Mouse (Mus musculus) liver, embryonic 15.5 days (tissue): Measurements from ENCODE around the gene Add3. TPM values are rescaled to one million over a fixed set of nuclear protein-coding genes. Genes with fewer than 3 reads are reported as not detected.

Source experiments
- ATAC-seq: fragments of 200-750 bp; cut with Nextera tagmentation; 2 replicates; pipeline ENCODE4 v1.8.0; 2017; ENCODE audit warnings: moderate number of reproducible peaks, mild to moderate bottlenecking, moderate library complexity; ENCODE audit not compliant: insufficient read depth
- H3K27ac ChIP-seq: fragments of 300-500 bp; sonication (generic); replicated peaks from 2 replicates; pipeline ENCODE4 v1.5.1; 2015; ENCODE audit warnings: mild to moderate bottlenecking, inconsistent platforms
- H3K27me3 ChIP-seq: fragments of 300-500 bp; sonication (generic); 2 replicates; pipeline ENCODE4 v1.6.1; 2015; ENCODE audit warnings: mild to moderate bottlenecking, inconsistent platforms
- H3K36me3 ChIP-seq: fragments of 300-500 bp; sonication (generic); replicated peaks from 2 replicates; pipeline ENCODE4 v1.6.1; 2015; ENCODE audit warnings: moderate library complexity, mild to moderate bottlenecking, inconsistent platforms
- H3K4me1 ChIP-seq: fragments of 300-500 bp; sonication (generic); replicated peaks from 2 replicates; pipeline ENCODE4 v1.6.1; 2015; ENCODE audit warnings: inconsistent platforms
- H3K4me2 ChIP-seq: fragments of 300-500 bp; sonication (generic); 2 replicates; pipeline ENCODE4 v1.6.1; 2015; ENCODE audit warnings: moderate library complexity, mild to moderate bottlenecking, inconsistent platforms
- H3K4me3 ChIP-seq: fragments of 300-500 bp; sonication (generic); replicated peaks from 2 replicates; pipeline ENCODE4 v1.5.1; 2015; ENCODE audit warnings: mild to moderate bottlenecking, inconsistent platforms
- H3K9ac ChIP-seq: fragments of 300-500 bp; sonication (generic); 2 replicates; pipeline ENCODE4 v1.6.1; 2015; ENCODE audit warnings: moderate library complexity, mild to moderate bottlenecking, inconsistent platforms
- H3K9me3 ChIP-seq: fragments of 300-500 bp; sonication (generic); replicated peaks from 2 replicates; pipeline ENCODE4 v1.6.1; 2016; ENCODE audit warnings: inconsistent platforms
- WGBS: fragments of 180-500 bp; shearing (Covaris S2); methylation state at CpG from one replicate; pipeline ENCODE4 v1.1.7; 2015; ENCODE audit warnings: mixed read lengths; ENCODE audit not compliant: insufficient replicate concordance; 5-methylcytosine and 5-hydroxymethylcytosine counted together
- polyA plus RNA-seq: library from polyadenylated mRNA; unstranded; fragments of >200 nt; fragmentation: Nextera tagmentation; extraction: Ambion mirVana; gene quantifications from 2 replicates; pipeline ENCODE4 v1.2.1, GENCODE M21; 2015

Gene Add3
- polyA plus RNA-seq, 1 experiment from 2014 or later, result 26.2 TPM

GRCm38 (mm10) chr19:53262061-53262460 is 121.8 kb downstream of the Add3 start:
- Histone ChIP-seq H3K4me3 (no peak overlapping the region), H3K9me3 (no peaks in the 10 kb centered on the region), H3K9ac (no peak overlapping the region), H3K4me1 (peaks cover 64% of the 10 kb centered on the region), H3K4me2 (no peak overlapping the region), H3K27me3 (peaks cover 64% of the 10 kb centered on the region), H3K27ac (no peak overlapping the region), H3K36me3 (no peaks in the 10 kb centered on the region)
- ATAC-seq, result no peak
- WGBS, result 77% methylated on average over 7 of the region's 7 CpGs

GRCm38 (mm10) chr19:53263859-53264733 is 123.9 kb downstream of the Add3 start:
- ATAC-seq, result no peak
- Histone ChIP-seq H3K9ac (no peak overlapping the region), H3K9me3 (no peaks in the 10 kb centered on the region), H3K4me3 (no peak overlapping the region), H3K36me3 (no peaks in the 10 kb centered on the region), H3K27me3 (peaks cover 76% of the 10 kb centered on the region), H3K4me1 (peaks cover 43% of the 10 kb centered on the region), H3K27ac (no peak overlapping the region), H3K4me2 (no peak overlapping the region; the same call in 1 of the 2 replicates)
- WGBS, result 22% methylated on average over 23 of the region's 23 CpGs

GRCm38 (mm10) chr19:53264821-53265727 is 124.8 kb downstream of the Add3 start:
- H3K27ac ChIP-seq, result no peak overlapping the region
- no peak overlapping the region for H3K4me2 ChIP-seq
- no peaks in the 10 kb centered on the region for H3K9me3 ChIP-seq
- peaks cover 84% of the 10 kb centered on the region for H3K27me3 ChIP-seq
- WGBS, result 53% methylated on average over 12 of the region's 12 CpGs
- no peak overlapping the region for H3K9ac ChIP-seq
- no peaks in the 10 kb centered on the region for H3K36me3 ChIP-seq
- ATAC-seq, result no peak
- H3K4me3 ChIP-seq, result no peak overlapping the region
- H3K4me1 ChIP-seq, result peaks cover 34% of the 10 kb centered on the region

- Histone ChIP-seq H3K27me3 (peaks cover 85% of the 10 kb centered on the region), H3K36me3 (no peaks in the 10 kb centered on the region), H3K4me2 (no peak overlapping the region), H3K27ac (no peak overlapping the region), H3K4me3 (no peak overlapping the region), H3K9me3 (no peaks in the 10 kb centered on the region), H3K4me1 (peaks cover 16% of the 10 kb centered on the region), H3K9ac (no peak overlapping the region)
- no peak for ATAC-seq
- WGBS, result 67% methylated on average over 9 of the region's 9 CpGs
These were observed 127.1 kb downstream of the Add3 start for GRCm38 (mm10) chr19:53267305-53267704.

GRCm38 (mm10) chr19:53273055-53273722 is 132.9 kb downstream of the Add3 start:
- Histone ChIP-seq H3K9ac (no peak overlapping the region), H3K27me3 (peaks cover 51% of the 10 kb centered on the region), H3K4me3 (no peak overlapping the region), H3K36me3 (no peaks in the 10 kb centered on the region), H3K27ac (no peak overlapping the region), H3K9me3 (no peaks in the 10 kb centered on the region), H3K4me2 (no peak overlapping the region), H3K4me1 (peaks cover 27% of the 10 kb centered on the region; the same call in 1 of the 2 replicates)
- WGBS, result 63% methylated on average over 17 of the region's 17 CpGs
- no peak for ATAC-seq

- H3K4me3 ChIP-seq, result no peak overlapping the region
- H3K9ac ChIP-seq, result no peak overlapping the region
- H3K27ac ChIP-seq, result no peak overlapping the region
- peaks cover 27% of the 10 kb centered on the region; the same call in 1 of the 2 replicates for H3K4me1 ChIP-seq
- peak overlapping the region; percentile 11; the same call in 1 of the 2 replicates for H3K4me2 ChIP-seq
- peaks cover 48% of the 10 kb centered on the region for H3K27me3 ChIP-seq
- H3K9me3 ChIP-seq, result no peaks in the 10 kb centered on the region
- no peaks in the 10 kb centered on the region for H3K36me3 ChIP-seq
- WGBS, result 65% methylated on average over 23 of the region's 23 CpGs
- no peak for ATAC-seq
These were observed 133.7 kb downstream of the Add3 start for GRCm38 (mm10) chr19:53273781-53274428.

- no peak overlapping the region for H3K4me2 ChIP-seq
- no peaks in the 10 kb centered on the region for H3K9me3 ChIP-seq
- no peak overlapping the region for H3K9ac ChIP-seq
- H3K27ac ChIP-seq, result peak overlapping the region; percentile 38; the same call in 1 of the 2 replicates
- H3K36me3 ChIP-seq, result no peaks in the 10 kb centered on the region
- ATAC-seq, result peak; percentile 50; the same call in 1 of the 2 replicates
- peaks cover 36% of the 10 kb centered on the region for H3K27me3 ChIP-seq
- H3K4me1 ChIP-seq, result peaks cover 27% of the 10 kb centered on the region; the same call in 1 of the 2 replicates
- 24% methylated on average over 3 of the region's 3 CpGs for WGBS
- H3K4me3 ChIP-seq, result no peak overlapping the region
These were observed 135.0 kb downstream of the Add3 start for GRCm38 (mm10) chr19:53275204-53275603.

GRCm38 (mm10) chr19:53276902-53277707 is 136.9 kb downstream of the Add3 start:
- ATAC-seq, result no peak
- Histone ChIP-seq H3K36me3 (no peaks in the 10 kb centered on the region), H3K4me3 (no peak overlapping the region), H3K27ac (no peak overlapping the region), H3K27me3 (peaks cover 29% of the 10 kb centered on the region; the same call in 1 of the 2 replicates), H3K9ac (no peak overlapping the region), H3K4me1 (peaks cover 27% of the 10 kb centered on the region; the same call in 1 of the 2 replicates), H3K9me3 (no peaks in the 10 kb centered on the region), H3K4me2 (no peak overlapping the region)
- 62% methylated on average over 19 of the region's 19 CpGs for WGBS

- peaks cover 27% of the 10 kb centered on the region; the same call in 1 of the 2 replicates for H3K4me1 ChIP-seq
- no peaks in the 10 kb centered on the region for H3K9me3 ChIP-seq
- no peak overlapping the region for H3K4me3 ChIP-seq
- no peak overlapping the region for H3K4me2 ChIP-seq
- no peak overlapping the region for H3K9ac ChIP-seq
- no peak overlapping the region for H3K27ac ChIP-seq
- 64% methylated on average over 19 of the region's 19 CpGs for WGBS
- no peaks in the 10 kb centered on the region for H3K36me3 ChIP-seq
- ATAC-seq, result no peak
- H3K27me3 ChIP-seq, result peaks cover 20% of the 10 kb centered on the region; the same call in 1 of the 2 replicates
These were observed 138.5 kb downstream of the Add3 start for GRCm38 (mm10) chr19:53278491-53279415.
